Mouse (Mus musculus): ENCODE measurements around the gene Spag9. TPM values are rescaled to one million over a fixed set of nuclear protein-coding genes. Genes with fewer than 3 reads are reported as not detected.

Spag9 gene
- total and polyA plus RNA-seq, 2 experiments from 2014 or later: 80.7 to 131 TPM

DNA sequence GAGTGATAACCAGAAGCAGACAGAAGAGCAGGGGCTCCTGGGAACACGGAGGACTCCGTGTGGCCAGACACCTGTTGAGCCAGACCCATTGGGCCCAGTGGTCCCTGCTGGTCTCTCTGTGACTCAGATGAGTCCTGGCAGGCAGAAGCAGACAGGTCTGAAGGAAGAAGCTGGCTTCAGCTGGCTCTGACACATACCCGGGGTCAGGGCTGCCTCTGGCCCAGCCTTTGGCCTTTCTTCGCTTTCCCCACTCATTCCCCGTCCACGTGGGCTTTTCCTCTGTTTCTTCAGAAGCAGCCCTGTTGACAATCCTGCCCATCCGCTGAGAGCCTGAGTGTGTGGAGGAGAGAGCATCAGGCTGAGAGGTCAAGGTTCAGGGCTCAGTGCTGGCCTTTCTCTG, 179.4 kb downstream of the Spag9 start:
- DNase-seq (ENCODE audit: low spot score) (no peak), ATAC-seq (ENCODE audit: low FRiP score) (no peak)
- Histone ChIP-seq H3K9ac (replicated peaks; ENCODE audit: low read length, poor library complexity, severe bottlenecking) (no peak overlapping the region), H3K36me3 (ENCODE audit: insufficient read depth, low read length) (no peaks in the 10 kb centered on the region), H3K4me3 (ENCODE audit: low read depth, low read length) (no peak overlapping the region), H3K4me2 (ENCODE audit: low read depth, low read length, poor library complexity, severe bottlenecking) (no peak overlapping the region), H3K4me1 (ENCODE audit: insufficient read depth, low read length) (no peaks in the 10 kb centered on the region), H3K27me3 (ENCODE audit: insufficient read depth, low read length) (no peaks in the 10 kb centered on the region), H3K9me3 (ENCODE audit: low read length) (no peaks in the 10 kb centered on the region), H3K27ac (ENCODE audit: low read depth, low read length) (no peak overlapping the region)
- no peak for TF ChIP-seq CTCF (IDR thresholded peaks at IDR 0.05)
- 71% methylated on average over 7 of the region's 7 CpGs for whole genome bisulfite sequencing

Other genes with a start within 250 kb of the Spag9 start
- gene Utp18, start 110.3 kb upstream of the Spag9 start, total RNA-seq (2014; rRNA removed): 35.3 and 37.1 TPM in 2 replicates
- 22.3 and 25.9 TPM in 2 replicates for gene Utp18, start 110.3 kb upstream of the Spag9 start, polyA plus RNA-seq (2015; fragmentation: Nextera tagmentation; extraction: Ambion mirVana)
- 10.5 and 20.1 TPM in 2 replicates for gene Mbtd1, start 110.2 kb upstream of the Spag9 start, total RNA-seq (2014; rRNA removed)
- 8.0 and 11.6 TPM in 2 replicates for gene Mbtd1, start 110.2 kb upstream of the Spag9 start, polyA plus RNA-seq (2015; fragmentation: Nextera tagmentation; extraction: Ambion mirVana)
- 237 and 286 TPM in 2 replicates for gene Nme2, start 39.8 kb upstream of the Spag9 start, total RNA-seq (2014; rRNA removed)
- gene Nme2, start 39.8 kb upstream of the Spag9 start, polyA plus RNA-seq (2015; fragmentation: Nextera tagmentation; extraction: Ambion mirVana): 139 and 145 TPM in 2 replicates
- 61.1 and 113 TPM in 2 replicates for gene Gm20390, start 27.8 kb upstream of the Spag9 start, total RNA-seq (2014; rRNA removed)
- 370 and 379 TPM in 2 replicates for gene Gm20390, start 27.8 kb upstream of the Spag9 start, polyA plus RNA-seq (2015; fragmentation: Nextera tagmentation; extraction: Ambion mirVana)
- 46.2 and 66.9 TPM in 2 replicates for gene Nme1, start 27.6 kb upstream of the Spag9 start, total RNA-seq (2014; rRNA removed)
- gene Nme1, start 27.6 kb upstream of the Spag9 start, polyA plus RNA-seq (2015; fragmentation: Nextera tagmentation; extraction: Ambion mirVana): 383 and 424 TPM in 2 replicates
- gene Tob1, start 215.4 kb downstream of the Spag9 start, total RNA-seq (2014; rRNA removed): 15.6 and 20.4 TPM in 2 replicates
- gene Tob1, start 215.4 kb downstream of the Spag9 start, polyA plus RNA-seq (2015; fragmentation: Nextera tagmentation; extraction: Ambion mirVana): 25.5 and 27.9 TPM in 2 replicates
- gene Wfikkn2, start 249.9 kb downstream of the Spag9 start, total RNA-seq (2014; rRNA removed): 5.0 and 10.0 TPM in 2 replicates
- gene Wfikkn2, start 249.9 kb downstream of the Spag9 start, polyA plus RNA-seq (2015; fragmentation: Nextera tagmentation; extraction: Ambion mirVana): 2.6 and 2.7 TPM in 2 replicates